Mouse (Mus musculus) megakaryocyte, embryonic 14.5 days (primary cell): ENCODE results near the gene Atxn10.

Experiments used
- FLI1 ChIP-seq: IDR thresholded peaks from 2 replicates; pipeline ENCODE4 v1.6.1; 2012; ENCODE audit warnings: low read length, inconsistent platforms, mixed read lengths
- GATA1 ChIP-seq: IDR thresholded peaks from 3 replicates; pipeline ENCODE4 v1.6.1; 2012; ENCODE audit warnings: mixed read lengths, low read length, inconsistent platforms, borderline replicate concordance

- TF ChIP-seq GATA1 = no peak
- no peak for TF ChIP-seq FLI1
Measured at GRCm38 (mm10) chr15:85356112-85356511, 20.1 kb downstream of the Atxn10 start.
